Mouse (Mus musculus): Measurements from ENCODE around the gene Id1. TPM values are rescaled to one million over a fixed set of nuclear protein-coding genes. Genes with fewer than 3 reads are reported as not detected.

Id1 gene
- polyA plus RNA-seq, 2 experiments = 184 to 444 TPM

GRCm38 (mm10) chr2:152693735-152694134 lies 42.3 kb upstream of the Id1 start:
- DNase-seq (ENCODE audit: low spot score) = no peak
- H3K9me3 ChIP-seq (ENCODE audit: control insufficient read depth, low read length) = no peaks in the 10 kb centered on the region
- H3K4me2 ChIP-seq (replicated peaks; ENCODE audit: low read depth, low read length, severe bottlenecking) = peak overlapping the region; percentile 24; the same call in 1 of the 2 replicates
- ATAC-seq (ENCODE audit: low FRiP score, low read depth) = no peak
- H3K4me1 ChIP-seq (ENCODE audit: control insufficient read depth, insufficient read depth, low read length) = peaks cover 3% of the 10 kb centered on the region
- WGBS = 79% methylated on average over 13 of the region's 13 CpGs
- no peak overlapping the region for H3K27ac ChIP-seq (replicated peaks; ENCODE audit: low read depth, low read length)
- no peak for TF ChIP-seq POLR2A (IDR thresholded peaks at IDR 0.05; ENCODE audit: borderline replicate concordance, extremely low read depth, insufficient read depth, insufficient read length)
- peaks cover 71% of the 10 kb centered on the region for H3K36me3 ChIP-seq (ENCODE audit: control insufficient read depth, insufficient read depth, low read length)
- no peaks in the 10 kb centered on the region for H3K27me3 ChIP-seq (ENCODE audit: control insufficient read depth, insufficient read depth, low read length)
- peak overlapping the region; percentile 25; the same call in 1 of the 2 replicates for H3K9ac ChIP-seq (ENCODE audit: low read depth, low read length, severe bottlenecking)
- no peak overlapping the region for H3K4me3 ChIP-seq (replicated peaks; ENCODE audit: low read length)

- ATAC-seq (ENCODE audit: low FRiP score, low read depth) (no peak), DNase-seq (ENCODE audit: low spot score) (no peak)
- no peaks in the 10 kb centered on the region for H3K27me3 ChIP-seq (ENCODE audit: control insufficient read depth, insufficient read depth, low read length)
- no peak overlapping the region for H3K4me3 ChIP-seq (replicated peaks; ENCODE audit: low read length)
- H3K36me3 ChIP-seq (ENCODE audit: control insufficient read depth, insufficient read depth, low read length) = peaks cover 71% of the 10 kb centered on the region
- no peak overlapping the region for H3K9ac ChIP-seq (ENCODE audit: low read depth, low read length, severe bottlenecking)
- H3K4me2 ChIP-seq (replicated peaks; ENCODE audit: low read depth, low read length, severe bottlenecking) = no peak overlapping the region
- WGBS = 81% methylated on average over 7 of the region's 7 CpGs
- no peak overlapping the region for H3K27ac ChIP-seq (replicated peaks; ENCODE audit: low read depth, low read length)
- H3K4me1 ChIP-seq (ENCODE audit: control insufficient read depth, insufficient read depth, low read length) = peaks cover 3% of the 10 kb centered on the region
- no peaks in the 10 kb centered on the region for H3K9me3 ChIP-seq (ENCODE audit: control insufficient read depth, low read length)
- no peak for TF ChIP-seq POLR2A (IDR thresholded peaks at IDR 0.05; ENCODE audit: borderline replicate concordance, extremely low read depth, insufficient read depth, insufficient read length)
Observed at GRCm38 (mm10) chr2:152694708-152695107, 41.3 kb upstream of the Id1 start.

- 30% methylated on average over 10 of the region's 10 CpGs for WGBS
- Histone ChIP-seq H3K4me2 (replicated peaks; ENCODE audit: low read depth, low read length, severe bottlenecking) (no peak overlapping the region), H3K36me3 (ENCODE audit: control insufficient read depth, insufficient read depth, low read length) (peaks cover 76% of the 10 kb centered on the region), H3K4me1 (ENCODE audit: control insufficient read depth, insufficient read depth, low read length) (peaks cover 3% of the 10 kb centered on the region), H3K27me3 (ENCODE audit: control insufficient read depth, insufficient read depth, low read length) (no peaks in the 10 kb centered on the region), H3K27ac (replicated peaks; ENCODE audit: low read depth, low read length) (no peak overlapping the region), H3K9ac (ENCODE audit: low read depth, low read length, severe bottlenecking) (peak overlapping the region; percentile 53), H3K4me3 (replicated peaks; ENCODE audit: low read length) (no peak overlapping the region), H3K9me3 (ENCODE audit: control insufficient read depth, low read length) (no peaks in the 10 kb centered on the region)
- TF ChIP-seq POLR2A (IDR thresholded peaks at IDR 0.05; ENCODE audit: borderline replicate concordance, extremely low read depth, insufficient read depth, insufficient read length) = no peak
- ATAC-seq (ENCODE audit: low FRiP score, low read depth) (no peak), DNase-seq (ENCODE audit: low spot score) (no peak)
Observed at GRCm38 (mm10) chr2:152696016-152696415, 40.0 kb upstream of the Id1 start.

- no peak for TF ChIP-seq POLR2A (IDR thresholded peaks at IDR 0.05; ENCODE audit: borderline replicate concordance, extremely low read depth, insufficient read depth, insufficient read length)
- peak overlapping the region; percentile 66 for H3K27ac ChIP-seq (replicated peaks; ENCODE audit: low read depth, low read length)
- 38% methylated on average over 20 of the region's 20 CpGs for WGBS
Observed at GRCm38 (mm10) chr2:152696476-152697164, 39.4 kb upstream of the Id1 start.

GRCm38 (mm10) chr2:152700138-152700537 lies 35.9 kb upstream of the Id1 start:
- Histone ChIP-seq H3K36me3 (ENCODE audit: control insufficient read depth, insufficient read depth, low read length) (peaks cover 98% of the 10 kb centered on the region), H3K9ac (ENCODE audit: low read depth, low read length, severe bottlenecking) (no peak overlapping the region), H3K27me3 (ENCODE audit: control insufficient read depth, insufficient read depth, low read length) (no peaks in the 10 kb centered on the region), H3K9me3 (ENCODE audit: control insufficient read depth, low read length) (no peaks in the 10 kb centered on the region), H3K27ac (replicated peaks; ENCODE audit: low read depth, low read length) (no peak overlapping the region), H3K4me2 (replicated peaks; ENCODE audit: low read depth, low read length, severe bottlenecking) (no peak overlapping the region), H3K4me3 (replicated peaks; ENCODE audit: low read length) (no peak overlapping the region), H3K4me1 (ENCODE audit: control insufficient read depth, insufficient read depth, low read length) (peaks cover 9% of the 10 kb centered on the region)
- no peak for TF ChIP-seq POLR2A (IDR thresholded peaks at IDR 0.05; ENCODE audit: borderline replicate concordance, extremely low read depth, insufficient read depth, insufficient read length)
- DNase-seq (ENCODE audit: low spot score) (no peak), ATAC-seq (ENCODE audit: low FRiP score, low read depth) (no peak)
- 93% methylated on average over 10 of the region's 10 CpGs for whole genome bisulfite sequencing

More at GRCm38 (mm10) chr2:152696476-152697164, 39.4 kb upstream of the Id1 start:
- ATAC-seq (ENCODE audit: low FRiP score, low read depth) = peak; percentile 78
- no peaks in the 10 kb centered on the region for H3K9me3 ChIP-seq (ENCODE audit: control insufficient read depth, low read length)
- H3K27me3 ChIP-seq (ENCODE audit: control insufficient read depth, insufficient read depth, low read length) = no peaks in the 10 kb centered on the region
- H3K4me3 ChIP-seq (replicated peaks; ENCODE audit: low read length) = no peak overlapping the region
- H3K36me3 ChIP-seq (ENCODE audit: control insufficient read depth, insufficient read depth, low read length) = peaks cover 81% of the 10 kb centered on the region
- H3K4me1 ChIP-seq (ENCODE audit: control insufficient read depth, insufficient read depth, low read length) = peaks cover 3% of the 10 kb centered on the region
- peak overlapping the region; percentile 53 for H3K9ac ChIP-seq (ENCODE audit: low read depth, low read length, severe bottlenecking)
- H3K4me2 ChIP-seq (replicated peaks; ENCODE audit: low read depth, low read length, severe bottlenecking) = no peak overlapping the region
- DNase-seq (ENCODE audit: low spot score) = peak; percentile 89
